8 mouse cellular contexts compared by ENCODE assay signal in the genomic region with DNA sequence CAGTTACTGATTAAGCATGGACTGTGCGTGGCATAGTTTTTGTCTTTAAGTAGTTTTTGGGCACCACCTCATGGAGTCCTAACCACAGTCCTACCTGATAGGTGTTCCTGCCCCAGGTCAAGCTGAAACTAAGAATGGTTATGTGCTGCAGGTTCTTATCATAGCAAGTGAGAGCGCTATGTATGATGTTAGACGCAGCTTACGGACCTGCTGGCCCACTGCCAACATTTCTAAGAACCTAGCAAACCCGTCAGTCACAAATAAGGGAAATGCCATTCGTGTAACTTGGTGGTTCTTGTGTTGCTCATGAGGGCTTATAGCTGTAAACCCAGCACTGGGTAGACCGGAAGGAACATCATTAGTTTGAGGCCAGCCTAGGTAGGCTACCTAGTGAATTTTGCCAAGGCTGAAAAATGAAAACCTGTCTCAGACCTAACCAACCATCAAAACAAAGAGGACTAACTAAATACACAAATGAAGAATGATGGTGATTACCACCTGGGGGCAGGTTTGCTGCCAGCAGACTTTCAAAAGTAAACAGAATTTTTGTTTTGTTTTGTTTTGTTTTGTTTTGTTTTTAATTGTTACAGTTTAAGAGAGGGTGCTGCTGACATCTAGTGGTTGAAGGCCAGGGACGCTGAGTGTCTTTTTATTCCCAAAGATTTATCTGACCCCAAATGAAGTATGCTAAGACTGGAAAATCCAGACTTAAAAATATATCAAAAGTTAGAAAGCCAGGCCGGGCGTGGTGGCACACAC. TPM values are rescaled to one million over a fixed set of nuclear protein-coding genes. Genes with fewer than 3 reads are reported as not detected.
DNase-seq lines count a peak whose midpoint lies in the region; ATAC-seq and TF ChIP-seq lines count a peak whose summit lies in the region.

No protein-coding gene starts in this region.

- H3K27me3 ChIP-seq in G1E (ENCODE audit: insufficient read depth, low read length) = no peaks in the 10 kb centered on the region
- H3K27me3 ChIP-seq in liver, embryonic 13.5 days = no peaks in the 10 kb centered on the region
- H3K27me3 ChIP-seq in neural tube, embryonic 13.5 days = no peaks in the 10 kb centered on the region

- TF ChIP-seq CTCF in G1E (IDR thresholded peaks at IDR 0.05; ENCODE audit: low read depth, low read length) = no peak
- TF ChIP-seq CTCF in cortical plate, adult 2 months (IDR thresholded peaks at IDR 0.05; ENCODE audit: extremely low read depth, insufficient read depth, low read length) = peak; percentile 52; the same call in 1 of the 2 replicates

- H3K4me3 ChIP-seq in G1E (ENCODE audit: low read depth, low read length) = peak overlapping the region; percentile 17; the same call in 1 of the 2 replicates
- no peak overlapping the region for H3K4me3 ChIP-seq in cortical plate, adult 2 months (ENCODE audit: insufficient read depth, low read length)
- H3K4me3 ChIP-seq in liver, embryonic 13.5 days (replicated peaks) = peak overlapping the region; percentile 20
- H3K4me3 ChIP-seq in neural tube, embryonic 13.5 days = no peak overlapping the region

- H3K36me3 ChIP-seq in G1E (replicated peaks) = peaks cover 26% of the 10 kb centered on the region
- peaks cover 3% of the 10 kb centered on the region; the same call in 1 of the 2 replicates for H3K36me3 ChIP-seq in liver, embryonic 13.5 days
- H3K36me3 ChIP-seq in neural tube, embryonic 13.5 days = no peaks in the 10 kb centered on the region

- peaks cover 91% of the 10 kb centered on the region for H3K4me1 ChIP-seq in G1E (ENCODE audit: insufficient read depth, low read depth, low read length)
- H3K4me1 ChIP-seq in cortical plate, adult 2 months (ENCODE audit: control insufficient read depth, insufficient read depth, low read length) = no peaks in the 10 kb centered on the region; the same call in 1 of the 2 replicates
- peaks cover 91% of the 10 kb centered on the region for H3K4me1 ChIP-seq in liver, embryonic 13.5 days (replicated peaks)
- H3K4me1 ChIP-seq in neural tube, embryonic 13.5 days (replicated peaks) = peaks cover 9% of the 10 kb centered on the region

- H3K4me2 ChIP-seq in liver, embryonic 13.5 days = peak overlapping the region; percentile 42
- H3K4me2 ChIP-seq in neural tube, embryonic 13.5 days = peak overlapping the region; percentile 32

- H3K9ac ChIP-seq in liver, embryonic 13.5 days = peak overlapping the region; percentile 54
- no peak overlapping the region for H3K9ac ChIP-seq in neural tube, embryonic 13.5 days

- H3K9me3 ChIP-seq in G1E (replicated peaks) = no peaks in the 10 kb centered on the region
- H3K9me3 ChIP-seq in liver, embryonic 13.5 days (replicated peaks) = no peaks in the 10 kb centered on the region
- H3K9me3 ChIP-seq in neural tube, embryonic 13.5 days = peaks cover 16% of the 10 kb centered on the region; the same call in 1 of the 2 replicates

- WGBS in liver, embryonic 13.5 days (ENCODE audit: insufficient replicate concordance) = 31% methylated on average over 10 of the region's 10 CpGs
- WGBS in neural tube, embryonic 13.5 days = 65% methylated on average over 10 of the region's 10 CpGs

- H3K27ac ChIP-seq in cortical plate, adult 2 months (ENCODE audit: insufficient read depth, low read length) = no peak overlapping the region
- H3K27ac ChIP-seq in liver, embryonic 13.5 days = peak overlapping the region; percentile 71
- H3K27ac ChIP-seq in neural tube, embryonic 13.5 days (replicated peaks) = no peak overlapping the region

- DNase-seq in heart, adult 11 months = peak; percentile 90
- no peak for DNase-seq in heart, adult 9 months (ENCODE audit: low spot score in 2 of 2)
- DNase-seq in G1E (ENCODE audit: low spot score) = no peak
- DNase-seq in liver, embryonic 13.5 days = no peak
- no peak for DNase-seq in left cerebral cortex, postnatal 10 days (ENCODE audit: extremely low spot score in 1 of 2, low spot score in 2 of 2)

- no peak for TF ChIP-seq POLR2A in cortical plate, adult 2 months (IDR thresholded peaks at IDR 0.05; ENCODE audit: extremely low read depth, insufficient read depth, low read length)

- ATAC-seq in G1E (ENCODE audit: extremely low read depth, insufficient number of reproducible peaks, low FRiP score, poor library complexity, severe bottlenecking) = no peak
- peak; percentile 18 to 52; a peak in 2 of 4 replicates for ATAC-seq in hematopoietic stem cell, adult 5-6 weeks (replicated peaks in 1 of 2; ENCODE audit: insufficient read depth in 1 of 2, low FRiP score in 2 of 2, low TSS enrichment in 1 of 2, low read depth in 1 of 2, poor library complexity in 2 of 2, severe bottlenecking in 2 of 2)
- ATAC-seq in liver, embryonic 13.5 days (ENCODE audit: low read depth) = peak; percentile 49; the same call in 1 of the 2 replicates
- ATAC-seq in neural tube, embryonic 13.5 days (ENCODE audit: low read depth) = peak; percentile 55; the same call in 1 of the 2 replicates

- intact Hi-C loops in left cerebral cortex, postnatal 10 days (cut with DNase I) = loop anchor here (5.0 kb wide), 1 partner anchor 134 kb away; no protein-coding TSS in a partner anchor

RNA-seq across cellular contexts. Expression of gene Lpin2, which starts 13.5 kb away (rescaled TPM):
- total RNA-seq in G1E (2014; fragmentation: Nextera tagmentation) (112 and 169 TPM in 2 replicates), G1E (2017) (147 and 155 TPM in 2 replicates)
- polyA plus RNA-seq in G1E (2012) = 37.3 and 44.3 TPM in 2 replicates
- 33.9 and 36.5 TPM in 2 replicates for polyA plus RNA-seq in cortical plate, adult 2 months (2012; rRNA removed)
- total RNA-seq in hematopoietic stem cell, adult 5-6 weeks (2017) = 54.8 and 72.9 TPM in 2 replicates
- 38.0 and 43.2 TPM in 2 replicates for polyA plus RNA-seq in liver, embryonic 13.5 days (2015; fragmentation: Nextera tagmentation; extraction: Ambion mirVana)
- 36.1 and 40.8 TPM in 2 replicates for polyA plus RNA-seq in neural tube, embryonic 13.5 days (2015; fragmentation: Nextera tagmentation; extraction: Ambion mirVana)
- total RNA-seq in left cerebral cortex, postnatal 10 days (2021) = 10 to 100 TPM; 78.8 to 85.9 TPM

Comparison
In these comparisons a context has a peak if more than half of its experiments do, and no peak if none do; other contexts are left out.
1. H3K4me3 ChIP-seq: peak in G1E (single experiment) and liver, embryonic 13.5 days (single experiment); none in cortical plate, adult 2 months (single experiment) and neural tube, embryonic 13.5 days (single experiment).